Mouse (Mus musculus) hematopoietic stem cell, adult 5-6 weeks (primary cell): ENCODE data around the gene Hacd3. TPM values are rescaled to one million over a fixed set of nuclear protein-coding genes. Genes with fewer than 3 reads are reported as not detected.
"Not testable (repeated sequence)": the region's sequence is repeated elsewhere in the genome, so short reads cannot be mapped to it uniquely, and the experiment has no call there.

Experiments
- ATAC-seq, 2 experiments: fragments of 125-278 bp in 1 of 2; replicated peaks in 1 of 2; 2 replicates each; pipeline ENCODE4 v1.8.0; 2016 to 2017; ENCODE audit warnings: inconsistent platforms in 2 of 2, mild to moderate bottlenecking in 2 of 2, moderate number of reproducible peaks in 2 of 2, low read depth in 1 of 2, moderate TSS enrichment in 1 of 2; ENCODE audit not compliant: low FRiP score in 2 of 2, poor library complexity in 2 of 2, severe bottlenecking in 2 of 2, insufficient read depth in 1 of 2, low TSS enrichment in 1 of 2
- total RNA-seq: library from RNA; stranded (forward); fragments of 172-1452, 232-1000 nt; gene quantifications from 2 replicates; pipeline ENCODE4 v1.2.3, GENCODE M21; 2017

Hacd3 gene
- total RNA-seq, 1 experiment from 2014 or later, result 39.1 TPM

GRCm38 (mm10) chr9:65020128-65020527, 1.4 kb downstream of the Hacd3 start:
- ATAC-seq, result no peak

DNA sequence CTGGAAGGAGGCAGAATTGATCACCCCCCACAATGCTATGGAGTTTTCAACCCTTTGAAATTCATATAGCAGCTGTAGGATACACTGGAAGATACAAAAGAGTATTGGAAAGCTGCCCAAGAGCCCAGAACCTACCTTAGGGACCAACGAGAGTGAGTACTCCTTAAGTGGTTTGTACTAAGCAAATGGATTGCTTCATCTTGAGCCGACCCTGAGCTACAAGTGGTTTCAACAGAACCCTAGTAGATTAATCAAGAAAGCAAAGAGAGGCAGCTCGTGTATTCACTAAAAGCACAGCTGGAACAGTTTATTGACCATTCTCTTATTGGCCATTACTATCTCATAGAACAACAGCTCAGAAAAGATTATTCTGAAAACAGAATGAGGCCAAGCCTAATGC, 2.3 kb downstream of the Hacd3 start:
- no peak for ATAC-seq

GRCm38 (mm10) chr9:65018588-65019121, 2.8 kb downstream of the Hacd3 start:
- no peak for ATAC-seq

DNA sequence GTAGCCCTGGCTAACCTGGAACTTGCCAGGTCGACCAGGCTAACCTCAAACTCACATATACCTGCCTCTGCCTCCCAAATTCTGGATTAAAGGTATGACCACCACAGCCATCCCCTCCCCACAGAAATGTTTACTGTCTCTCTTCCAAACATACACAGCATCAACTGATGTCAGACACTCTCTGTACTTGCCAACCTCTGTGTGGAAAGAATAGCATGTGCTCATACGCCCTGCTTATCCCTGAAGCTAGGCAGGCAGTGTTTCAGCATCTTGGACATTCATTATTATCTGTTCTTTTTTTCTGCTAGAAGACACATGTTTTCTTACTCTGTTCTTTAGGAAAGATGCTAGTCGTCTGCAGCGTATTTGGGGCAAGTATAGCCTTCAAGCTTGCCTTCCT, 3.6 kb downstream of the Hacd3 start:
- no peak for ATAC-seq

- no peak for ATAC-seq
Observed at GRCm38 (mm10) chr9:65016978-65017827, 4.3 kb downstream of the Hacd3 start.

GRCm38 (mm10) chr9:65016241-65016977, 5.1 kb downstream of the Hacd3 start:
- ATAC-seq, result no peak

DNA sequence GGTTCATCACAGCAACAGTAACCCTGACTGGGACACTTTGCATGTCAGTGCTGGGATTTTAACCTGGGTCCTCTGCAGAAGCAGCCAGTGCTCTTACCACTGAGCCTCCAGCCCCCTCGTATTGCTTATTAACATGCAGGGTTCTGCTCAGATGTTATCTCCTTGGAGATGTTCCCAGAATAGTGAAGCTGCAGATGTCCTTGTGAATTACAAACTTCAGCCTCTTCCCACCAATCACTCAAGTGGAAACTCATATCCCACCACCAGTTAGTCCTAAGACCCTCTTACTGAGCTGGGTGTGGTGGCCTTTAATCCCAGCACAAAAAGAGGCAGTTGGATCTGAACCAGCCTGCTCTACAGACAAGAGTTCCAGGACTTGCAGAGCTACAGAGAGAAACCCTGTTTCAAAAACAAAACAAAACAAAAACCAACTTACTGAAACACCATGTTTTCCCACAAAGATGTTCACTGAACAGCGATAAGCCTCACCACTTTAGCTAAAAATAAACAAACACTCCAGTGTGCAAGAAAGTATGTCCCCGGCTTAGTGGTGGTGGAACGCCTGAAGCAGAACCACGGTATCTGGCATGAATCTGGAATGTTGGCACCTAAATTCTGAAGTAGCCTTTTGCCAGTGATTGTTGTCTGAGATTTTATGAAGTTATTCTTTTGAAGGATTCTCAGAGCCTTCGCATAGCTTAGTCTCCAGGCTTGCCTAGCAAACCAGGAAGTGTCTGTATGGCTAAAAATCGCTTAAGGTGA, 5.9 kb downstream of the Hacd3 start:
- ATAC-seq, result no peak

DNA sequence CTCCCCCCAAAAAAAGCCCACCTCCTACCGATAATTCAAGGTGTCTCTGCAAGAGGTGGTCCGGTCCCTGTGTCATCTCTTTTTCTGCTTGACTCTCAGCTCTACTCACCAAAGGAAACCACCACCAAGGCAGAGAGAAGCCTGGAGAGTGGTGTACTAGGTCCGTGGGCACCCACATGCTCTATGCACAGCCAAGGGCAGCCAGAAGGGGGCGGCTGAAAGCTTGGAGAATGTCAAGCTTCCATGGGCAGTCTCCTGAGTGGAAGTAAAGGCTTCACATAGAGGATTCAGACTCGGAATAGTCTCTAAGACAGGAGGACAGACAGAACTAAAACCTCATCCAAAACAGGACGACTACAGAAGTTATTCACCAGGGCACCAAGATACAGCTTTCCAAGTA, 10.2 kb downstream of the Hacd3 start:
- ATAC-seq, result peak in 1 of 2 experiments; percentile 49; a peak in 1 of 4 replicates

DNA sequence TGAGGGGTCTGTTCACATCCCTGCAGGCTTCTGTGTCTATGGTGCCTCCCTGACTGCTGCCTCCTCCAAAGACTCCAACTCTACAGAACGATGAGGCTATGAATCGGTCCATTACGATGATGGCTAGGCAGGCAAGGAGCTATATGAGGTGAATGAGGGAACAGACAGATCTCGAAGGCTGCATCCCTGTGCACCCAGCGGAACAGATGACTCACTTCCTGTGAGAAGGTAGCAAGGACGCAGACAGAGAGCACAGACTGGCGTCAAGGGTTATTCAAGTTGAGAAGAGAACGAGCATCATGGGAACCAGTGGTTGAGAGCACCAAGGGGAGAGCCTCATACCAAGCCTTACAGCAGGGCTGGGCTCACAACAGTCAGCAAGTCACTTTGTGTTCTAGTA, 10.9 kb downstream of the Hacd3 start:
- ATAC-seq, result no peak

DNA sequence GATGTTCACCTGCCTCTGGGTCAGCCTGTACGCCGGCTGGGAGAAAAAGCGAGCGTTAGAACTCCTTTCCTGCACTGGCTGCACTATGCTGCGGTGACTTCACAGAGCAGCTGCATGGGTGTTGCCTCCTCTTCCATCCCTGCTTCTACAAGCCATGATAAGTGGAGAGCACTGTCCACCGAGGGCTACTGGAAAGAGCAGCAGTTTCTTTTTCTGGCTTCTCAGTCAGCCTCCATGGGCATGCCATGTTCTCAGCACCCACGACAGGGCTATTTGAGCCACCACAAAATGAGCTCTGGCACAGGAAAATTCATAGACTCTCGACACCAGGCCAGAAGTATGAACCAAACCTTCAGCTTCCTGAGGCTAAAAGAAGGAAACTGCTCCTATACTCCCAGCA, 15.8 kb downstream of the Hacd3 start:
- ATAC-seq, result no peak

- no peak; a peak in 1 of 4 replicates for ATAC-seq
Observed at GRCm38 (mm10) chr9:65001481-65001880, 20.0 kb downstream of the Hacd3 start.

GRCm38 (mm10) chr9:64995464-64995863, 26.0 kb downstream of the Hacd3 start:
- ATAC-seq, result not testable (repeated sequence)

DNA sequence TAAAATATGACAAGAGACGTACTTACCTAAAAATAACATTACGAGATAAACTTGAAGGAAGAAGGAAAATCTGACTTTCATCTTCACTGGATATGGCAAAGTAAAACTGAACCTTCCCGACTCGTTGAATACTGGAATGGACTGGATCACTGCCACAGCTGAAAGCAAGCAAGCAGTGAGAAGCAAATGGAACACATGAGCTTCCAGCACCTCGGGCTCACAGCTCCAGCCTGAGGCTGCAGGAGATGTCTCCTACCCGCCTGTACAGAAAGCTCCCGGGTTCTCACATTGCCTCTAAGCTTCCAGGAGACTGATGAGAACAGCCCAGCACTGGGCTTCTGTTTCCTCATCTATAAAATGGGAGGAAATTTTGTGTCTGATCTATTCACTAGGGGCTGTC, 31.2 kb downstream of the Hacd3 start:
- no peak for ATAC-seq

DNA sequence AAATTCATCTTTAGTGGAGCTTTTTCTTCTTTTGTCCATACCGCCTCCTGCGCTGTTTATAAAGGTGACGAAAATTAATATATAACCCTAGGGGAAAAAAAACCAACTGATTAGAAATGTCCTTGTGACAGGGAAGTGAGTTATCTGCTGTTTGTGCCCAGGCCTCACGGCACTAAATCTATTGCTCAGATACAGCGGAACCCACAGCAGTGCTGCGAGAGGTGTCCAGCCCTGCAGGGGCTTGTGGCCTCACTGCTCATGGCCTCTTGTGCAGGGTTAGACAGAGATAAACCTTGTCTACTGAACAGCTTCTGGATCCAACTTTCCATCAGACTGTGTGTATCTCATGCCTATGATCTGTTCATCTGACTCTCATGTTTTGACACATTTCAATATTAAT, 33.0 kb downstream of the Hacd3 start:
- no peak for ATAC-seq

DNA sequence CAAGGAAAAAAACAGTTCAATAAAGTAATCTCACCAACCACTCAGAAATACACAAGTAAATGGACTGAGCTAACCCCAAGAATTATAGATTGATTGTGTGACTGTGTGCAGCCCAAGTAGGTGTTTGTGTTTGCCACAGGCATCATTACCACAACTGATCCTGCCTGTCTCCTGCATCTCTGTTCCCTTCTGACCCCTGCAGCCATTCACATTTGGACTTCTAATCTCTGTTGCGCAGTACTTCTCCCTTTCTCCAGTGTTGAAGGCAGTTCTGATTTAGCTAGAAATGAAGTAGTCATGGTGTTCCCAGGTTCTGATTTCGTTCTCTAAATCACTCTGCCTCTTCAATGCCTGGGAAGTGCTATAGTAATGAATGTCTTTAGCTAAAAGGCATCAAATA, 33.8 kb downstream of the Hacd3 start:
- no peak for ATAC-seq

GRCm38 (mm10) chr9:64985807-64986206, 35.7 kb downstream of the Hacd3 start:
- ATAC-seq, result no peak

GRCm38 (mm10) chr9:64985037-64985794, 36.3 kb downstream of the Hacd3 start:
- no peak for ATAC-seq
